Mouse (Mus musculus): Measurements from ENCODE around the gene Gm973.

Gm973 gene

GRCm38 (mm10) chr1:59541271-59542020 is 25.4 kb downstream of the Gm973 start:
- DNase-seq (ENCODE audit: low read depth, low spot score): no peak

- DNase-seq (ENCODE audit: low read depth, low spot score): no peak
These were observed 26.2 kb downstream of the Gm973 start for GRCm38 (mm10) chr1:59542231-59542630.

- no peak for DNase-seq (ENCODE audit: low read depth, low spot score)
These were observed 27.8 kb downstream of the Gm973 start for GRCm38 (mm10) chr1:59543911-59544310.

- no peak for DNase-seq (ENCODE audit: low read depth, low spot score)
These were observed 32.4 kb downstream of the Gm973 start for GRCm38 (mm10) chr1:59548486-59548885.

- no peak for DNase-seq (ENCODE audit: low read depth, low spot score)
These were observed 33.1 kb downstream of the Gm973 start for GRCm38 (mm10) chr1:59549036-59549675.

- DNase-seq (ENCODE audit: low read depth, low spot score): no peak
These were observed 34.2 kb downstream of the Gm973 start for GRCm38 (mm10) chr1:59550227-59550626.

GRCm38 (mm10) chr1:59550996-59551395 is 34.9 kb downstream of the Gm973 start:
- DNase-seq (ENCODE audit: low read depth, low spot score): no peak

GRCm38 (mm10) chr1:59553708-59554107 is 37.6 kb downstream of the Gm973 start:
- DNase-seq (ENCODE audit: low read depth, low spot score): no peak

- DNase-seq (ENCODE audit: low read depth, low spot score): no peak
These were observed 47.5 kb downstream of the Gm973 start for GRCm38 (mm10) chr1:59563581-59563980.

GRCm38 (mm10) chr1:59565804-59566203 is 49.7 kb downstream of the Gm973 start:
- no peak for DNase-seq (ENCODE audit: low read depth, low spot score)

- DNase-seq (ENCODE audit: low read depth, low spot score): no peak
These were observed 50.2 kb downstream of the Gm973 start for GRCm38 (mm10) chr1:59566281-59566680.

- no peak for DNase-seq (ENCODE audit: low read depth, low spot score)
These were observed 50.9 kb downstream of the Gm973 start for GRCm38 (mm10) chr1:59566926-59567325.

GRCm38 (mm10) chr1:59567521-59567920 is 51.5 kb downstream of the Gm973 start:
- DNase-seq (ENCODE audit: low read depth, low spot score): no peak

GRCm38 (mm10) chr1:59568283-59568682 is 52.2 kb downstream of the Gm973 start:
- no peak for DNase-seq (ENCODE audit: low read depth, low spot score)

- no peak for DNase-seq (ENCODE audit: low read depth, low spot score)
These were observed 53.2 kb downstream of the Gm973 start for GRCm38 (mm10) chr1:59569301-59569700.

- DNase-seq (ENCODE audit: low read depth, low spot score): no peak
These were observed 54.7 kb downstream of the Gm973 start for GRCm38 (mm10) chr1:59570767-59571166.

GRCm38 (mm10) chr1:59571502-59571901 is 55.4 kb downstream of the Gm973 start:
- no peak for DNase-seq (ENCODE audit: low read depth, low spot score)

- no peak for DNase-seq (ENCODE audit: low read depth, low spot score)
These were observed 57.8 kb downstream of the Gm973 start for GRCm38 (mm10) chr1:59573843-59574242.

- DNase-seq (ENCODE audit: low read depth, low spot score): peak; percentile 61
These were observed 58.5 kb downstream of the Gm973 start for GRCm38 (mm10) chr1:59574262-59575187.

- no peak for DNase-seq (ENCODE audit: low read depth, low spot score)
These were observed 62.7 kb downstream of the Gm973 start for GRCm38 (mm10) chr1:59578770-59579169.

- no peak for DNase-seq (ENCODE audit: low read depth, low spot score)
These were observed 63.3 kb downstream of the Gm973 start for GRCm38 (mm10) chr1:59579327-59579726.

- DNase-seq (ENCODE audit: low read depth, low spot score): no peak
These were observed 64.2 kb downstream of the Gm973 start for GRCm38 (mm10) chr1:59580131-59580751.
